Mouse (Mus musculus): ENCODE measurements at regions not wholly inside any gene's neighbourhood (a gene's known extent, or its start where the extent isn't known, plus 50 kb on each side); places are given as distances from the start of the nearest gene placed in this dataset.
A peak's percentile ranks its signal among the peaks of the same experiment; 100 is the strongest.
"Not testable (repeated sequence)": the region's sequence is repeated elsewhere in the genome, so short reads cannot be mapped to it uniquely, and the experiment has no call there.

GRCm38 (mm10) chr8:39426770-39427169 is 1248.1 kb upstream of the Adam24 start:
- peak; percentile 51 for ATAC-seq (ENCODE audit: low TSS enrichment)

DNA sequence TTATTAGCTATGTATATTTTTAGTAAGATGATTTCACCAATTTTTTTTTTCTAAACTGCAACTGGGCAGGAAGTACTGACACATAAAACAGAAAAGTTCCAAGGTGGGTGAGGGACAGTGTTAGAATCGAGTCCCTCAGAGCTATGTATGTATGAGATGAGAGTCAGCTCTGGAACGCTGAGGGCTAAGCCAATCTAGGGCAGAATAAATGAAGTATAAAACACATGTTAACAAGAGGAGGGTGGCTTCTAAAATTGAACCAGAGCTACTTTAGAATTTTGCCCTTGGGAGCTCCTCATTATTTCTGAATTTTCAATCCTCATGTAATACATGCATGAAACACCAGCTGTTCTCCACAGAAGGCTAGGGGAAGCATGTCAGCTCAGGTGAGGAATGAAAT is 1247.5 kb upstream of the Adam24 start:
- peak; percentile 97 for ATAC-seq (ENCODE audit: low TSS enrichment)

- no peak for ATAC-seq (ENCODE audit: low TSS enrichment)
Observed at GRCm38 (mm10) chr8:39440550-39441333, 1234.1 kb upstream of the Adam24 start.

DNA sequence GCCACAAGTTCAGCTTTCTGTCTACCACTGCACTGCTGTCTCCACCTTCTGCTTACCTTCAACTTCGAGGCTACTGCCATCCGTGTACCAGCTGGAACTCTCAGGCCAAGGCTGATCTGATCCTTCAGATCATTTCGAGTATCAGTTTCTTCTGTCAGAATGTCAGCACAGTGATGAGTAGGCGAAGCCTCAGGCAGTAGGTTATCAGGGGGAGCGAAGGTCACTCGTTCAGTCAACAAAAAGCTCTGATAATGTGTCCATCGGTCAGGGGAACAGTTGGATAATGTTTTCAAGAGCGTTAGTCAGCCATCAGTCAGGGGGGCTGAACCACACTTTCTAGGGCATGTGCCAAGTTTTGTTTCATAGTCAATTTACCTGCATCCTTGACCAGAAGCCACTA is 1183.7 kb upstream of the Adam24 start:
- not testable (repeated sequence) for ATAC-seq (ENCODE audit: low TSS enrichment)

GRCm38 (mm10) chr8:39500419-39500818 is 1174.5 kb upstream of the Adam24 start:
- ATAC-seq (ENCODE audit: low TSS enrichment), result no peak

GRCm38 (mm10) chr8:39504261-39504660 is 1170.6 kb upstream of the Adam24 start:
- ATAC-seq (ENCODE audit: low TSS enrichment), result peak; percentile 89

- ATAC-seq (ENCODE audit: low TSS enrichment), result no peak
Observed at GRCm38 (mm10) chr8:39512967-39513366, 1161.9 kb upstream of the Adam24 start.

Measured in frontal cortex, adult (tissue).